Mouse (Mus musculus): ENCODE measurements around the gene Ddx51.

DNA sequence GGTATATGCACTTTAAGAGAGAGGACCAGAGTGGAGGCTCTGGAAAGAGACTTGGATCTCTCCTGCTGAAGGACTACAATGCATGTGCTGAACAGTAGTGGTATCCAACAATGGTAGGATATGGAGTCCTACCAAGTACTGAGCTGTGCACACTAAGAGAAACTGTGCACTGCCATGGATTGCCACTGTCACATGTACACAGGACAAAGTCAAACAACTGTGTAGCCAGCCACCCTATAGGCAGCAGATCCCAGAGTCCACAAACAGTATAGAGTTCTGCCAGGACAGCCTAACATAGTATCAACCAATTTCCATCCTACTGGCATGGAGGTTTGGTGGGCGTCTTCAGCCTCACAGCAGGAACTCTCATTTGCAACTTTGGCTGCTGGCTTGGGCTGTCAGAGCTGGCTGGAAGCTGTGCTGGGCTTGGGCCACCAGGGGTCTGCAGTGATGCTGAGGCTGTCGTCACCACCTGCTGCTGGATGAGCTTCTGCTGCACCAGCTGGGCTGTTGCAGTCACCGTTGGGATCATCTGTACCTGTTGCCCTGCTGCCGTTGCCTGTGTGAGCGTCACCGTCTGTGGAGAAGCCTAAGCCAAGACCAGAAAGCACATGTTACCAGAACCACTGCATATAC is 12.4 kb downstream of the Ddx51 start:
- no peak for TF ChIP-seq CTCF (IDR thresholded peaks at IDR 0.05)
- no peak for TF ChIP-seq POLR2A (IDR thresholded peaks at IDR 0.05; ENCODE audit: insufficient read depth, low read depth, low read length)

All from heart, adult 2 months (tissue).